Mouse (Mus musculus) lung, postnatal 36 days (tissue): ENCODE measurements around the gene Eea1.
"Not testable (repeated sequence)": the region's sequence is repeated elsewhere in the genome, so short reads cannot be mapped to it uniquely, and the experiment has no call there.

Experiments
- DNase-seq: peaks from one replicate; pipeline ENCODE4 v3.0.0; 2022; ENCODE audit warnings: mixed read lengths

The Eea1 gene

DNA sequence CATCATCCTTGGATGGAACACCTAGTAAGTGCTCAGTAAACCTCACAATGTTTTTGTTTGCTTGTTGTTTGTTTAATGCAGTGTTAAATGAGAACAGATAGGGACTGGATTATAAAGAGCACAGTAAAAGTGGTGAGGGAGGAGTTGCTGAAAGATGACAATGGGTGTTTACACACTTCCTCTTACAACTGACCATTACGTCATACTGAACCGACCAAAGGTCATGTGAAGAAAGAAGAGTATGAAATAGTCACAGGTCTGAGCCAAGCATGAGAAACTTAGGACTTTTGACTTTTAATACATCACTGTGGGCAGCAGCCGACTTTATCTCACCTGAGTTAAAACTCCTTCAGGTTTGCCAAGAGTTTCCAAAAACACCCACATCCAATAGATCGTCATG is 135.0 kb downstream of the Eea1 start:
- DNase-seq = peak; percentile 28

DNA sequence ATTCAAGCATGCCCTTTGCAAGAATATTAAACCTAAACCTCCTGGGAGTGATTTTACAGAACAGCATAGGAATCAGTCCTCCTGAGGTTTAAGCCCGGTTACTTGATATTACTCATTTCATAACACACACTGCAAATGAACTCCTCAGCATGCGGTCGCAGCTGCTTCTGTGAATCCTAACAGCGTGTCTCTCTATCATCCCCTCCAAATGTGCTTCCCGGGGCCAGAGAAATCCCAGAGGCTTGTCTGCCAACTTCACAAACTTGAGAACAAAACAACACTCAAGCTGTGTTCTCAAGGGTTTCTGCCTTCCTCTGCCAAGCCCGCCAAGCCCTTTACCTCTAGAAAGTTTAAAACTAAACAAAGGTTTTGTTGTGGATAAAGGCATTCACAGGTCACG is 135.4 kb downstream of the Eea1 start:
- peak; percentile 40 for DNase-seq

- DNase-seq = no peak
Measured at GRCm38 (mm10) chr10:96076461-96076860, 136.0 kb downstream of the Eea1 start.

GRCm38 (mm10) chr10:96077480-96078066 is 137.1 kb downstream of the Eea1 start:
- not testable (repeated sequence) for DNase-seq

GRCm38 (mm10) chr10:96079823-96080222 is 139.4 kb downstream of the Eea1 start:
- DNase-seq = no peak

- DNase-seq = peak; percentile 37
Measured at GRCm38 (mm10) chr10:96080440-96081381, 140.3 kb downstream of the Eea1 start.

- no peak for DNase-seq
Measured at GRCm38 (mm10) chr10:96082203-96082602, 141.8 kb downstream of the Eea1 start.

DNA sequence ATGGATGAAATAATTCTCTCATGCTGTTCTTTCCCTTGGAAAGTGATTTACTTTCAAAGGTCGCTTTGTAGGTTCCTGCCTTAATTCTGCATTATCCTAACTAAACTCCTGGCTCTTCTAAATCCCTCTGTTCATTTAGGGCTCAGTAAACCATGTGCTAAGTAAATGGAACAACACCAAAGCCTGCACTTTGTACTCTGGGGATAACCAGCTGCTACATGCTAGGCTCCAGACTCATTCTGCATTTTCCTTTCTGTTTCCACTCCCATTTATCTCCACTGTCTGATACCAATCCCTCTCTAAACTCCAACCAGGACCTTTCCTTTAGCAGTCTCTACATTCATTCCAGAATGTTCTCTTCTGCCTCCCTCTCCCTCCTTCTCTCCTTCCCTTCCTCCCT is 149.3 kb downstream of the Eea1 start:
- no peak for DNase-seq

GRCm38 (mm10) chr10:96090388-96090787 is 149.9 kb downstream of the Eea1 start:
- no peak for DNase-seq

DNA sequence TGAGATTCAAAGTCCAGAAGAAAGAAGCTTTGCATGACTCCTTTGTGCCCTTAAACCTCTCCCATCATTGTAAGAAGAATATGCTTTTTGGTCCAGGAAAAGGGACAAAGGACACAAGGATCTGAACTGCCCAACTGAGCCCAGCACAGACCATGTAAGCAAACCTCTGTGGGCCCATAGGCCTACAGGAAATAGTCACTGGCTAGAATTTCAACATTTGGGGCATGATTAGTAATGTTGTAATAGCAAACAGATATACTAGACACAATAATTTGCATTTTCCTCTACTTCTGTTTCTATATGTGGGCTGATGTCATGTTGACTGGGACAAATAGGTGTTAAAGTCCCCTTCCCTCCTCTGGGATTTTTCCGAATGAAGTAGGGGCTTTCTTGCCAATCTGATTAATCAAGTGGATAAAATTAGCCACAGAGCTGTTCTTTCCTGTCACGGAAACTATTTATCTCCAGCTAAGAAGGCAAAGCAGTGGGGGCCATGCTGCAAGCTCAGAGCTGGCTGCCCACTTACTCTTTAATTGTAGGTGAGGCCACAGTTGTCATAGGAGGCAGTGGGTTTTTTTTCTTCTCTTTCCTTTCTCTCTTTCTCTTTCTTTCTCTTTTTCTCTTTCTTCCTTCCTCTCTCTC is 153.6 kb downstream of the Eea1 start:
- DNase-seq = no peak

- DNase-seq = no peak
Measured at GRCm38 (mm10) chr10:96094559-96094958, 154.1 kb downstream of the Eea1 start.
